Mouse (Mus musculus) olfactory bulb, adult 2 months (tissue): ENCODE measurements around the gene Dnase1l1.

Source experiments
- CTCF ChIP-seq: fragments of 200-500 bp; IDR thresholded peaks from 2 replicates; pipeline ENCODE4 v1.5.1; 2012; ENCODE audit warnings: low read depth, mild to moderate bottlenecking, low read length, moderate library complexity; ENCODE audit not compliant: insufficient read depth
- POLR2A ChIP-seq: fragments of 200-500 bp; IDR thresholded peaks from 2 replicates; pipeline ENCODE4 v1.6.1; 2012; ENCODE audit warnings: mild to moderate bottlenecking, low read depth, low read length, moderate library complexity; ENCODE audit not compliant: insufficient read depth

- TF ChIP-seq CTCF (no peak), POLR2A (no peak)
Observed at GRCm38 (mm10) chrX:74269736-74270061, 12.4 kb downstream of the Dnase1l1 start.
